Comparison of ENCODE assay signal across 8 mouse cellular contexts in the genomic region with DNA sequence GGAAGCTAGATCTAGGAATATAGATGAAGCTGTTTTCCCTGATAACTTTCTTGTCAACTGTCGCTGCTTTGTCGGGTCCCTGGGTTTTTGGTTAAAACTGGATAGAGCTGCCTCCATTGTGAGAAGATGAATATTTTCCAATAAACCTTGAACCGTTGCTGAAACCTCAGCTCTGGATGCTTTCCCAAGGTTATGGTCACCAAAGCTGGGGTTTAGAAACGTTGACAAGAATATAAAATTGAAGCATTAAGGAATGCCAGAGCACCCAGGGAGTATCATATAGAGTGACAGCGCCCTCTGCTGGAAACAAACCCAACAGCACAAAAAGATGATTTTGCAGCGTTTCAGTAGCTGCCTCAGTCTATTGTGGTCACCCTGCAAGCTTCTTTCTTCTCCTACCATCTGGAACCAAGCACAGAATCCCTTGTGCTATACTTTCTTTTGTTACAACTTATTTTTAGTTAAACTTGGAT.
A peak's percentile ranks its signal among the peaks of the same experiment; 100 is the strongest.
DNase-seq lines count a peak whose midpoint lies in the region; ATAC-seq and TF ChIP-seq lines count a peak whose summit lies in the region.

No protein-coding gene starts in this region.

- no peak overlapping the region for H3K4me3 ChIP-seq in ES-E14 (ENCODE audit: insufficient read depth in 1 of 2, low read depth in 1 of 2, low read length in 2 of 2, poor library complexity in 1 of 2, severe bottlenecking in 1 of 2)
- H3K4me3 ChIP-seq in midbrain, embryonic 16.5 days (ENCODE audit: low read depth, low read length), result no peak overlapping the region

- H3K36me3 ChIP-seq in ES-E14 (ENCODE audit: control insufficient read depth, insufficient read depth, low read length, poor library complexity, severe bottlenecking), result no peaks in the 10 kb centered on the region
- no peaks in the 10 kb centered on the region for H3K36me3 ChIP-seq in midbrain, embryonic 16.5 days (ENCODE audit: control insufficient read depth, insufficient read depth, low read length)

- no peak overlapping the region for H3K27ac ChIP-seq in ES-E14 (ENCODE audit: insufficient read depth, low read depth, low read length, poor library complexity, severe bottlenecking)
- H3K27ac ChIP-seq in midbrain, embryonic 16.5 days (ENCODE audit: low read length), result peak overlapping the region; percentile 47; the same call in 1 of the 2 replicates

- no peak overlapping the region for H3K9ac ChIP-seq in ES-E14 (ENCODE audit: insufficient read depth, low read depth, low read length, poor library complexity, severe bottlenecking)
- no peak overlapping the region for H3K9ac ChIP-seq in midbrain, embryonic 16.5 days (ENCODE audit: low read depth, low read length)

- no peaks in the 10 kb centered on the region for H3K4me1 ChIP-seq in ES-E14 (ENCODE audit: control insufficient read depth in 2 of 2, insufficient read depth in 2 of 2, low read length in 2 of 2, poor library complexity in 1 of 2)
- H3K4me1 ChIP-seq in midbrain, embryonic 16.5 days (ENCODE audit: control insufficient read depth, insufficient read depth, low read length), result peaks cover 6% of the 10 kb centered on the region; the same call in 1 of the 2 replicates

- 0 out of 2 replicates have a peak, but pooled peaks have one; percentile 36 for ATAC-seq in midbrain, embryonic 16.5 days

- intact Hi-C loops in heart, postnatal 14 days (cut with DNase I), result loop anchor here (2.0 kb wide), 1 partner anchor 654 kb away; no protein-coding TSS in a partner anchor

- no peaks in the 10 kb centered on the region for H3K27me3 ChIP-seq in midbrain, embryonic 16.5 days (ENCODE audit: control insufficient read depth, insufficient read depth, low read depth, low read length)

- no peaks in the 10 kb centered on the region for H3K9me3 ChIP-seq in ES-E14 (ENCODE audit: control insufficient read depth, insufficient read depth, low read depth, low read length)
- no peaks in the 10 kb centered on the region for H3K9me3 ChIP-seq in midbrain, embryonic 16.5 days (replicated peaks; ENCODE audit: control insufficient read depth, low read length, poor library complexity, severe bottlenecking)

- H3K4me2 ChIP-seq in midbrain, embryonic 16.5 days (ENCODE audit: low read length), result no peak overlapping the region

- in situ Hi-C loops in ES-E14 (cut with MboI; ENCODE audit: low sequenced_read_pairs in 2 of 2, unreplicated experiment in 2 of 2), result loop anchor here in 1 of 2 experiments (10.0 kb wide), 1 partner anchor 650 kb away; no protein-coding TSS in a partner anchor

- DNase-seq in 3T3-L1 (ENCODE audit: low read depth, low spot score) (peak; percentile 8), ES-E14 (ENCODE audit: low read depth, low spot score) (peak; percentile 27)
- DNase-seq in cerebellum, postnatal 25 days, result peak; percentile 67 to 78
- peak; percentile 11 to 58 for DNase-seq in heart, postnatal 14 days
- peak; percentile 50 to 67 for DNase-seq in layer of hippocampus, postnatal 14 days (ENCODE audit: low spot score in 2 of 2)
- no peak for DNase-seq in thymus, postnatal 14 days
- DNase-seq in thymus, postnatal 25 days, result no peak

- WGBS in midbrain, embryonic 16.5 days, result 23% methylated on average over 6 of the region's 6 CpGs

TF ChIP-seq in ES-E14, 5 proteins besides CTCF, POLR2A, EP300 and RAD21:
- TF ChIP-seq ZNF384 (IDR thresholded peaks at IDR 0.05; ENCODE audit: low read depth, low read length), result no peak
- TF ChIP-seq HCFC1 (IDR thresholded peaks at IDR 0.05; ENCODE audit: borderline replicate concordance, insufficient read depth, low read length), result no peak
- no peak for TF ChIP-seq MAFK (IDR thresholded peaks at IDR 0.05; ENCODE audit: insufficient read depth, low read depth, low read length)
- TF ChIP-seq ZC3H11A (IDR thresholded peaks at IDR 0.05; ENCODE audit: borderline replicate concordance, low read depth, low read length), result peak; percentile 71
TF ChIP-seq in ES-E14: peak in this region for 1.

Comparison
In these comparisons a context has a peak if more than half of its experiments do, and no peak if none do; other contexts are left out.
1. DNase-seq: peak in 3T3-L1 (single experiment), ES-E14 (single experiment), cerebellum, postnatal 25 days (2 of 2), heart, postnatal 14 days (2 of 2) and layer of hippocampus, postnatal 14 days (2 of 2); none in thymus, postnatal 14 days (single experiment) and thymus, postnatal 25 days (single experiment).